Mouse (Mus musculus) forebrain, postnatal 0 days (tissue): ENCODE results near the gene Ptges. TPM values are rescaled to one million over a fixed set of nuclear protein-coding genes. Genes with fewer than 3 reads are reported as not detected.
"Not testable (repeated sequence)": the region's sequence is repeated elsewhere in the genome, so short reads cannot be mapped to it uniquely, and the experiment has no call there.

ENCODE experiments used
- ATAC-seq: fragments of 200-750 bp; cut with Nextera tagmentation; 2 replicates; pipeline ENCODE4 v1.8.0; 2017; ENCODE audit warnings: mild to moderate bottlenecking, moderate library complexity
- DNase-seq: peaks from one replicate; pipeline ENCODE4 v3.0.0-alpha.2; 2015
- H3K27ac ChIP-seq: fragments of 300-500 bp; sonication (generic); 2 replicates; pipeline ENCODE4 v1.5.1; 2014; ENCODE audit warnings: low read depth, mild to moderate bottlenecking, antibody characterized with exemption, low read length, moderate library complexity, mixed read lengths
- H3K27me3 ChIP-seq: fragments of 300-500 bp; sonication (generic); 2 replicates; pipeline ENCODE4 v1.6.1; 2014; ENCODE audit warnings: mild to moderate bottlenecking, low read length, mixed read lengths; ENCODE audit not compliant: insufficient read depth
- H3K36me3 ChIP-seq: fragments of 300-500 bp; sonication (generic); 2 replicates; pipeline ENCODE4 v1.6.1; 2014; ENCODE audit warnings: mild to moderate bottlenecking, moderate library complexity; ENCODE audit not compliant: insufficient read depth
- H3K4me1 ChIP-seq: fragments of 300-500 bp; sonication (generic); 2 replicates; pipeline ENCODE4 v1.6.1; 2014; ENCODE audit warnings: antibody characterized with exemption; ENCODE audit not compliant: insufficient read depth
- H3K4me2 ChIP-seq: fragments of 300-500 bp; sonication (generic); 2 replicates; pipeline ENCODE4 v1.6.1; 2014; ENCODE audit warnings: low read depth, mild to moderate bottlenecking, moderate library complexity
- H3K4me3 ChIP-seq: fragments of 300-500 bp; sonication (generic); 2 replicates; pipeline ENCODE4 v1.5.1; 2014; ENCODE audit warnings: low read depth, low read length, mixed read lengths
- H3K9ac ChIP-seq: fragments of 300-500 bp; sonication (generic); 2 replicates; pipeline ENCODE4 v1.6.1; 2014; ENCODE audit warnings: mild to moderate bottlenecking
- H3K9me3 ChIP-seq: fragments of 300-500 bp; sonication (generic); 2 replicates; pipeline ENCODE4 v1.6.1; 2016; ENCODE audit warnings: low read length
- CTCF ChIP-seq: sonication (generic); IDR thresholded peaks from 2 replicates; pipeline ENCODE4 v1.5.1; 2016; ENCODE audit warnings: antibody characterized with exemption, control low read depth, low read depth
- WGBS: fragments of 180-500 bp; shearing (Covaris S2); extraction: QIAGEN DNeasy Blood & Tissue Kit; methylation state at CpG from one replicate; pipeline ENCODE4 v1.1.7; 2014; 5-methylcytosine and 5-hydroxymethylcytosine counted together
- polyA plus RNA-seq: library from polyadenylated mRNA; unstranded; fragments of >200 nt; fragmentation: Nextera tagmentation; extraction: Ambion mirVana; gene quantifications from 2 replicates; pipeline ENCODE4 v1.2.1, GENCODE M21; 2015
- total RNA-seq: library from RNA; depleted of rRNA; stranded (reverse); fragments of >200 nt; gene quantifications from 2 replicates; pipeline ENCODE4 v1.2.3, GENCODE M21; 2014

Ptges gene
- total and polyA plus RNA-seq, 2 experiments from 2014 or later: 4.8 to 6.3 TPM

- Histone ChIP-seq H3K27ac (no peak overlapping the region), H3K4me1 (no peaks in the 10 kb centered on the region), H3K27me3 (no peaks in the 10 kb centered on the region), H3K9me3 (no peaks in the 10 kb centered on the region), H3K9ac (no peak overlapping the region), H3K4me2 (no peak overlapping the region), H3K36me3 (no peaks in the 10 kb centered on the region), H3K4me3 (no peak overlapping the region)
- 89% methylated on average over 5 of the region's 5 CpGs for WGBS
- DNase-seq (no peak), ATAC-seq (no peak)
- TF ChIP-seq CTCF: no peak
Measured at GRCm38 (mm10) chr2:30941586-30941985, 11.9 kb upstream of the Ptges start.

- DNase-seq: no peak
- Histone ChIP-seq H3K4me2 (no peak overlapping the region), H3K4me1 (no peaks in the 10 kb centered on the region), H3K27ac (no peak overlapping the region), H3K9me3 (no peaks in the 10 kb centered on the region), H3K36me3 (no peaks in the 10 kb centered on the region), H3K9ac (no peak overlapping the region), H3K27me3 (no peaks in the 10 kb centered on the region), H3K4me3 (no peak overlapping the region)
- whole genome bisulfite sequencing: 49% methylated on average over 4 of the region's 4 CpGs
- no peak for ATAC-seq
- no peak for TF ChIP-seq CTCF
Measured at GRCm38 (mm10) chr2:30938574-30938991, 8.9 kb upstream of the Ptges start.

- Histone ChIP-seq H3K27me3 (no peaks in the 10 kb centered on the region), H3K36me3 (no peaks in the 10 kb centered on the region), H3K9ac (no peak overlapping the region), H3K4me1 (no peaks in the 10 kb centered on the region), H3K4me2 (no peak overlapping the region), H3K27ac (no peak overlapping the region), H3K9me3 (no peaks in the 10 kb centered on the region), H3K4me3 (no peak overlapping the region)
- ATAC-seq: no peak
- TF ChIP-seq CTCF: no peak
- WGBS: 80% methylated on average over 8 of the region's 8 CpGs
- DNase-seq: no peak
Measured at GRCm38 (mm10) chr2:30937731-30938130, 8.1 kb upstream of the Ptges start.

- H3K4me3 ChIP-seq: no peak overlapping the region
- H3K9me3 ChIP-seq: no peaks in the 10 kb centered on the region
- H3K27me3 ChIP-seq: no peaks in the 10 kb centered on the region
- H3K4me2 ChIP-seq: no peak overlapping the region
- no peak for DNase-seq
- H3K27ac ChIP-seq: no peak overlapping the region
- WGBS: 57% methylated on average over 3 of the region's 3 CpGs
- H3K36me3 ChIP-seq: no peaks in the 10 kb centered on the region
- no peak for TF ChIP-seq CTCF
- ATAC-seq: no peak
- H3K4me1 ChIP-seq: no peaks in the 10 kb centered on the region
- no peak overlapping the region for H3K9ac ChIP-seq
Measured at GRCm38 (mm10) chr2:30936808-30937207, 7.1 kb upstream of the Ptges start.

- Histone ChIP-seq H3K36me3 (no peaks in the 10 kb centered on the region), H3K4me2 (no peak overlapping the region), H3K27ac (no peak overlapping the region), H3K9ac (no peak overlapping the region), H3K27me3 (no peaks in the 10 kb centered on the region), H3K9me3 (no peaks in the 10 kb centered on the region), H3K4me3 (no peak overlapping the region), H3K4me1 (peaks cover 3% of the 10 kb centered on the region; the same call in 1 of the 2 replicates)
- 23% methylated on average over 7 of the region's 7 CpGs for WGBS
- peak; percentile 94 for TF ChIP-seq CTCF
- DNase-seq (peak; percentile 84), ATAC-seq (peak; percentile 51)
Measured at GRCm38 (mm10) chr2:30933917-30934450, 4.3 kb upstream of the Ptges start.

GRCm38 (mm10) chr2:30933032-30933431 lies 3.4 kb upstream of the Ptges start:
- Histone ChIP-seq H3K4me1 (peaks cover 4% of the 10 kb centered on the region), H3K4me2 (no peak overlapping the region), H3K27me3 (no peaks in the 10 kb centered on the region), H3K27ac (no peak overlapping the region), H3K36me3 (no peaks in the 10 kb centered on the region), H3K4me3 (no peak overlapping the region), H3K9ac (no peak overlapping the region), H3K9me3 (no peaks in the 10 kb centered on the region)
- TF ChIP-seq CTCF: no peak
- 66% methylated on average over 6 of the region's 6 CpGs for WGBS
- DNase-seq (no peak), ATAC-seq (no peak)

- H3K4me2 ChIP-seq: no peak overlapping the region
- ATAC-seq: no peak
Measured at GRCm38 (mm10) chr2:30931922-30932321, 2.3 kb upstream of the Ptges start.

GRCm38 (mm10) chr2:30930846-30931245 lies 1.2 kb upstream of the Ptges start:
- DNase-seq, ATAC-seq: not testable (repeated sequence)
- WGBS: 95% methylated on average over 2 of the region's 2 CpGs

More at GRCm38 (mm10) chr2:30931922-30932321, 2.3 kb upstream of the Ptges start:
- H3K9me3 ChIP-seq: no peaks in the 10 kb centered on the region
- no peaks in the 10 kb centered on the region for H3K27me3 ChIP-seq
- no peak overlapping the region for H3K4me3 ChIP-seq
- H3K27ac ChIP-seq: no peak overlapping the region
- no peak overlapping the region for H3K9ac ChIP-seq
- H3K36me3 ChIP-seq: no peaks in the 10 kb centered on the region
- no peak for TF ChIP-seq CTCF
- H3K4me1 ChIP-seq: peaks cover 4% of the 10 kb centered on the region
- 86% methylated on average over 3 of the region's 3 CpGs for WGBS
- DNase-seq: no peak

More at GRCm38 (mm10) chr2:30930846-30931245, 1.2 kb upstream of the Ptges start:
- not testable (repeated sequence) for H3K9ac ChIP-seq, H3K4me1 ChIP-seq, H3K27me3 ChIP-seq, H3K4me2 ChIP-seq, H3K9me3 ChIP-seq, H3K4me3 ChIP-seq, H3K36me3 ChIP-seq, H3K27ac ChIP-seq
